Mouse (Mus musculus) midbrain, postnatal 0 days (tissue): Measurements from ENCODE around the gene Ddx41. TPM values are rescaled to one million over a fixed set of nuclear protein-coding genes. Genes with fewer than 3 reads are reported as not detected.

Experiments used
- ATAC-seq: fragments of 200-750 bp; cut with Nextera tagmentation; 2 replicates; pipeline ENCODE4 v1.8.0; 2017; ENCODE audit warnings: moderate number of reproducible peaks, mild to moderate bottlenecking, moderate TSS enrichment, moderate library complexity; ENCODE audit not compliant: low FRiP score
- DNase-seq: peaks from one replicate; pipeline ENCODE4 v3.0.0-alpha.2; 2015; ENCODE audit warnings: low spot score
- H3K27ac ChIP-seq: fragments of 300-500 bp; sonication (generic); 2 replicates; pipeline ENCODE4 v1.5.1; 2014; ENCODE audit warnings: low read depth, mild to moderate bottlenecking, low read length, mixed read lengths
- H3K27me3 ChIP-seq: fragments of 300-500 bp; sonication (generic); 2 replicates; pipeline ENCODE4 v1.6.1; 2014; ENCODE audit warnings: low read length, control low read depth, mixed read lengths; ENCODE audit not compliant: insufficient read depth
- H3K36me3 ChIP-seq: fragments of 300-500 bp; sonication (generic); 2 replicates; pipeline ENCODE4 v1.6.1; 2014; ENCODE audit warnings: low read length, control low read depth, mixed read lengths; ENCODE audit not compliant: insufficient read depth
- H3K4me1 ChIP-seq: fragments of 300-500 bp; sonication (generic); 2 replicates; pipeline ENCODE4 v1.6.1; 2014; ENCODE audit warnings: mild to moderate bottlenecking, control low read depth, antibody characterized with exemption, low read length, mixed read lengths; ENCODE audit not compliant: insufficient read depth
- H3K4me2 ChIP-seq: fragments of 300-500 bp; sonication (generic); 2 replicates; pipeline ENCODE4 v1.6.1; 2014; ENCODE audit warnings: low read depth, mild to moderate bottlenecking, low read length, mixed read lengths; ENCODE audit not compliant: poor library complexity, severe bottlenecking
- H3K4me3 ChIP-seq: fragments of 300-500 bp; sonication (generic); 2 replicates; pipeline ENCODE4 v1.5.1; 2014; ENCODE audit warnings: low read depth, mild to moderate bottlenecking, low read length, moderate library complexity
- H3K9ac ChIP-seq: fragments of 300-500 bp; sonication (generic); replicated peaks from 2 replicates; pipeline ENCODE4 v1.6.1; 2014; ENCODE audit warnings: mild to moderate bottlenecking, low read length, moderate library complexity, mixed read lengths; ENCODE audit not compliant: poor library complexity, severe bottlenecking
- H3K9me3 ChIP-seq: fragments of 300-500 bp; sonication (generic); 2 replicates; pipeline ENCODE4 v1.6.1; 2016; ENCODE audit warnings: low read length, control low read depth
- CTCF ChIP-seq: IDR thresholded peaks from 2 replicates; pipeline ENCODE4 v1.5.1; 2016; ENCODE audit warnings: antibody characterized with exemption, mild to moderate bottlenecking
- WGBS: fragments of 180-500 bp; shearing (Covaris S2); extraction: QIAGEN DNeasy Blood & Tissue Kit; methylation state at CpG from one replicate; pipeline ENCODE4 v1.1.7; 2014; 5-methylcytosine and 5-hydroxymethylcytosine counted together
- polyA plus RNA-seq: library from polyadenylated mRNA; unstranded; fragments of >200 nt; fragmentation: Nextera tagmentation; extraction: Ambion mirVana; gene quantifications from 2 replicates; pipeline ENCODE4 v1.2.1, GENCODE M21; 2015
- total RNA-seq: library from RNA; depleted of rRNA; stranded (reverse); fragments of >200 nt; gene quantifications from 2 replicates; pipeline ENCODE4 v1.2.3, GENCODE M21; 2014

Ddx41 gene
- total and polyA plus RNA-seq, 2 experiments from 2014 or later = 45.4 to 58.9 TPM

GRCm38 (mm10) chr13:55567949-55568348 lies 31.5 kb upstream of the Ddx41 start:
- no peak for TF ChIP-seq CTCF
- Histone ChIP-seq H3K36me3 (no peaks in the 10 kb centered on the region), H3K4me3 (no peak overlapping the region), H3K9ac (no peak overlapping the region), H3K4me2 (no peak overlapping the region), H3K4me1 (peaks cover 10% of the 10 kb centered on the region; the same call in 1 of the 2 replicates), H3K27ac (no peak overlapping the region), H3K9me3 (no peaks in the 10 kb centered on the region), H3K27me3 (no peaks in the 10 kb centered on the region)
- no peak for ATAC-seq
- WGBS = 88% methylated on average over 2 of the region's 2 CpGs
- no peak for DNase-seq

DNA sequence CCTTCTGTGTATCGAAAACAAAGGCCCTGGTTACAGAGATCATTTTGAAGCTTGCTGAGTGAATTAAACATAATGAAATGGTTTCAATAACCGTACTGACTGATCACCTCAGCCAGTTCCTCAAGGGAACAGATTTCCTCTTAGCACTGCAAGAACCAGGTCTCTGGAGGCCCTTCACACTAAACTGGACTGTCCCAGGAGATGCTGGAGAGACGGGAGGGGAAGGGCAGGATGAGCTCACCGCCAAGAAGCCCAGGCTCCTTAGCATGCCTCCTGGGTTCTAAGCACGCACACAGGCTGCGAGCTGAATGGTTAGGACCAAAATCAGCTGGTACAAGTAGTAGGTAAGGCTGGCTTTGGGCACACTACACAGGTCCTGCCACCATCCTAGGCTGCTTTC lies 30.5 kb upstream of the Ddx41 start:
- DNase-seq (no peak), ATAC-seq (no peak)
- 84% methylated on average over 6 of the region's 6 CpGs for WGBS
- Histone ChIP-seq H3K27me3 (no peaks in the 10 kb centered on the region), H3K4me2 (no peak overlapping the region), H3K27ac (no peak overlapping the region), H3K9me3 (no peaks in the 10 kb centered on the region), H3K36me3 (no peaks in the 10 kb centered on the region), H3K9ac (no peak overlapping the region), H3K4me3 (no peak overlapping the region), H3K4me1 (peaks cover 10% of the 10 kb centered on the region; the same call in 1 of the 2 replicates)
- TF ChIP-seq CTCF = no peak

GRCm38 (mm10) chr13:55563266-55563879 lies 26.9 kb upstream of the Ddx41 start:
- DNase-seq = no peak
- no peak overlapping the region for H3K4me2 ChIP-seq
- ATAC-seq = no peak
- no peaks in the 10 kb centered on the region for H3K27me3 ChIP-seq
- TF ChIP-seq CTCF = no peak
- H3K9me3 ChIP-seq = no peaks in the 10 kb centered on the region
- no peaks in the 10 kb centered on the region for H3K4me1 ChIP-seq
- H3K9ac ChIP-seq = no peak overlapping the region
- no peaks in the 10 kb centered on the region; the same call in 1 of the 2 replicates for H3K36me3 ChIP-seq
- WGBS = 82% methylated on average over 7 of the region's 7 CpGs
- H3K27ac ChIP-seq = no peak overlapping the region
- no peak overlapping the region for H3K4me3 ChIP-seq

DNA sequence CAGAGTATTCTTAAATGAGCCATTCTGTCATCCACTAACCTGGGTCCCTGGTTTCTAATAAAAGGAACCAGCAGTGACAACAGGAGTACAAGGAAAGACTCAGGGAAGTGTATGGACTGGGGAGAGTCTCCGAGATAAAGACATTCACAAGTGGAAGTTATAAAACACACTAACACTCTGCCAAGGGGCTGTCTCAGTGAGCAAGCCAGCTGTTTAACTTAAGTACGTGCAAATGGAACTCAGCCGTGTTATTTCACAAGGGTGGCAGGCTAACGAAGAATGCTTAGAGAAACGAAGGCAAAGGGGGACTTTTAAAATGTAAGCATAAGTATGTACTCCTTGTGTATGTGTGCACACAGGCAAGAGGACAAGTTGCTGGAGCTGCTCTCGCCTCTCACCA lies 21.0 kb upstream of the Ddx41 start:
- DNase-seq = no peak
- Histone ChIP-seq H3K27ac (no peak overlapping the region), H3K27me3 (no peaks in the 10 kb centered on the region), H3K4me1 (no peaks in the 10 kb centered on the region), H3K4me3 (no peak overlapping the region), H3K9me3 (no peaks in the 10 kb centered on the region), H3K4me2 (no peak overlapping the region), H3K36me3 (peaks cover 29% of the 10 kb centered on the region), H3K9ac (no peak overlapping the region)
- 87% methylated on average over 6 of the region's 6 CpGs for WGBS
- TF ChIP-seq CTCF = no peak
- no peak for ATAC-seq

DNA sequence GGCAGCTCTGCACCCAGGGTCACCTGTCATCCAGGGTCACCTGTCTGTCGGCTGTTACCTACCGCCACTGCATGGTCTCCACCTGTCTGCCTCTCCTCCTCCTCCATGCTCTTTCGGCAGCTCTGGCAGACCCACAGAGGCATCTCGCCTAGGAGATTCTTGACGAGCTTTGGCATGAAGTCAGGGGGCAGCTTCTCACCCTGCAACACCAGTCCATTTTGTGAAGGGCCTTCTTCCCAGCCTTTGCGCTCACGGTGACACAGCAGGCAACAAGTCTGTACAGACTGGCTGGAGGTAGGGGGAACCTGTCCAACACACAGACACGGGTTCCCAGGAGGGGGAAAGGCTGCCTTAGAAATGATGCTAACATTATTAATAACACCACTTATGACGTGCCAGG lies 19.5 kb upstream of the Ddx41 start:
- no peak for DNase-seq
- Histone ChIP-seq H3K4me3 (no peak overlapping the region), H3K4me2 (no peak overlapping the region), H3K9me3 (no peaks in the 10 kb centered on the region), H3K4me1 (no peaks in the 10 kb centered on the region), H3K27ac (no peak overlapping the region), H3K36me3 (peaks cover 36% of the 10 kb centered on the region), H3K9ac (no peak overlapping the region), H3K27me3 (no peaks in the 10 kb centered on the region)
- no peak for ATAC-seq
- 92% methylated on average over 9 of the region's 9 CpGs for WGBS
- TF ChIP-seq CTCF = no peak

GRCm38 (mm10) chr13:55549061-55549460 lies 12.6 kb upstream of the Ddx41 start:
- Histone ChIP-seq H3K27ac (no peak overlapping the region), H3K4me2 (no peak overlapping the region), H3K27me3 (no peaks in the 10 kb centered on the region), H3K4me3 (no peak overlapping the region), H3K9ac (no peak overlapping the region), H3K9me3 (no peaks in the 10 kb centered on the region), H3K4me1 (no peaks in the 10 kb centered on the region), H3K36me3 (peaks cover 70% of the 10 kb centered on the region)
- ATAC-seq (no peak), DNase-seq (no peak)
- 84% methylated on average over 15 of the region's 15 CpGs for WGBS
- TF ChIP-seq CTCF = no peak
